Mouse (Mus musculus) cerebellum, adult (tissue): Measurements from ENCODE around the gene Sik1.

Source experiments
- ATAC-seq: cut with Nextera tagmentation; 2 replicates; pipeline ENCODE4 v1.9.2; 2017; ENCODE audit warnings: mild to moderate bottlenecking, moderate library complexity, mixed read lengths; ENCODE audit not compliant: insufficient number of reproducible peaks, low FRiP score, low TSS enrichment

Gene Sik1

GRCm38 (mm10) chr17:31877181-31877581, 21.6 kb upstream of the Sik1 start:
- no peak for ATAC-seq

GRCm38 (mm10) chr17:31876775-31877174, 21.2 kb upstream of the Sik1 start:
- ATAC-seq = no peak

GRCm38 (mm10) chr17:31875326-31875930, 19.8 kb upstream of the Sik1 start:
- ATAC-seq = no peak

- ATAC-seq = no peak
Observed at GRCm38 (mm10) chr17:31874691-31875090, 19.1 kb upstream of the Sik1 start.

- no peak for ATAC-seq
Observed at GRCm38 (mm10) chr17:31873973-31874372, 18.4 kb upstream of the Sik1 start.

GRCm38 (mm10) chr17:31873185-31873870, 17.7 kb upstream of the Sik1 start:
- no peak for ATAC-seq

GRCm38 (mm10) chr17:31872826-31873165, 17.2 kb upstream of the Sik1 start:
- no peak for ATAC-seq

GRCm38 (mm10) chr17:31871968-31872825, 16.6 kb upstream of the Sik1 start:
- ATAC-seq = no peak

- no peak for ATAC-seq
Observed at GRCm38 (mm10) chr17:31870931-31871421, 15.4 kb upstream of the Sik1 start.

- ATAC-seq = no peak
Observed at GRCm38 (mm10) chr17:31870446-31870845, 14.8 kb upstream of the Sik1 start.

- ATAC-seq = no peak
Observed at GRCm38 (mm10) chr17:31868076-31868475, 12.5 kb upstream of the Sik1 start.

GRCm38 (mm10) chr17:31867061-31867460, 11.5 kb upstream of the Sik1 start:
- ATAC-seq = no peak

GRCm38 (mm10) chr17:31865636-31866035, 10.0 kb upstream of the Sik1 start:
- no peak for ATAC-seq

GRCm38 (mm10) chr17:31864666-31865450, 9.3 kb upstream of the Sik1 start:
- no peak for ATAC-seq

- no peak for ATAC-seq
Observed at GRCm38 (mm10) chr17:31863151-31863815, 7.7 kb upstream of the Sik1 start.

- no peak for ATAC-seq
Observed at GRCm38 (mm10) chr17:31862136-31862535, 6.5 kb upstream of the Sik1 start.

GRCm38 (mm10) chr17:31861661-31862060, 6.1 kb upstream of the Sik1 start:
- ATAC-seq = no peak

GRCm38 (mm10) chr17:31860856-31861255, 5.3 kb upstream of the Sik1 start:
- ATAC-seq = no peak

- ATAC-seq = no peak
Observed at GRCm38 (mm10) chr17:31859367-31859766, 3.8 kb upstream of the Sik1 start.

- no peak for ATAC-seq
Observed at GRCm38 (mm10) chr17:31858786-31859185, 3.2 kb upstream of the Sik1 start.
